Mouse (Mus musculus) G1E (cell line): ENCODE results near the gene Faf1.

Experiments used
- CTCF ChIP-seq: IDR thresholded peaks from 2 replicates; pipeline ENCODE4 v1.5.1; 2012; ENCODE audit warnings: low read depth, low read length, inconsistent platforms, mixed read lengths
- GATA1 ChIP-seq: IDR thresholded peaks from 2 replicates; pipeline ENCODE4 v1.6.1; 2012; ENCODE audit warnings: borderline replicate concordance, low read length, inconsistent platforms, mixed read lengths

GRCm38 (mm10) chr4:109639356-109639755 is 37.0 kb upstream of the Faf1 start:
- TF ChIP-seq GATA1 (no peak), CTCF (no peak)
